Mouse (Mus musculus) telencephalon, adult 2 months (tissue): ENCODE results near the gene Ndufa7.
"Not testable (repeated sequence)": the region's sequence is repeated elsewhere in the genome, so short reads cannot be mapped to it uniquely, and the experiment has no call there.

Source experiments
- DNase-seq: peaks from one replicate; pipeline ENCODE4 v3.0.0-alpha.2; 2011; ENCODE audit warnings: low read depth, low spot score

The Ndufa7 gene

GRCm38 (mm10) chr17:33874411-33874810, 50.0 kb downstream of the Ndufa7 start:
- DNase-seq: no peak

DNA sequence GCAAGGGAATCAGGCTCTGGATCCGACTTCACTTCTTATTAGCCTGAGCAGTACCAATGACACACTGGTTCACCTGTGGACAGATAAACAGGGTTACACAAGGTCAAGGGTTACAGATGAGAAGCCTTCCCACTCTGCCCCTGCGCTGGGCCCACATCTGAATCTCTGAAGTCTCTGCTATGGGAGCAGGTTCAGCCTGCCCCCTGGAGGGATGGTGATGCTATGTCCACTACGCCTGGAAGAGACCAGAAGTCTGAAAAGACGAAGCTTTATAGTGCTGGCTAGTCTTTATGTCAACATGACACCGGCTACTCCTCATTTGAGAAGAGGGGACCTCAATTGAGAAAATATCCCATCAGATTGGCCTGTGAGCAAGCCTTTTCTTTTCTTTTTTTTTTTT, 51.4 kb downstream of the Ndufa7 start:
- DNase-seq: not testable (repeated sequence)

- DNase-seq: not testable (repeated sequence)
Measured at GRCm38 (mm10) chr17:33884320-33884719, 59.9 kb downstream of the Ndufa7 start.

DNA sequence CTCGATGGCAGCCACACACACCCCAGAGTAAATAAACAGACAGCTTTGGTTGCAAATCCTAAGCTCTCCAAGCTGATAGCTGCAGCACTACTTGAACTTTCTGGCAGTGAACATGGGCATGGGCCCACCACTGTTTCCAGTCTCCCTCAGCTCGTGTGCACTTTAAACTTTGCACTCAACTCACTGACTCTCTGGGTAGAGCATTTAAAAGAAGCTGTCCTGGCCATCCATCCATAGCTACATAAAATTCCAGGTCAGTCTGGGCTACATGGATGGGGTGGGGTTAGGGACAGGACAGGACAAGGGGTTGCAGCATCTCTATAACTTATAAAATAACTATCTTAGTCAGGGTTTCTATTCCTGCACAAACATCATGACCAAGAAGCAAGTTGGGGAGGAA, 63.4 kb downstream of the Ndufa7 start:
- DNase-seq: not testable (repeated sequence)
